Comparison of ENCODE assay signal across 13 mouse cellular contexts in the genomic region with DNA sequence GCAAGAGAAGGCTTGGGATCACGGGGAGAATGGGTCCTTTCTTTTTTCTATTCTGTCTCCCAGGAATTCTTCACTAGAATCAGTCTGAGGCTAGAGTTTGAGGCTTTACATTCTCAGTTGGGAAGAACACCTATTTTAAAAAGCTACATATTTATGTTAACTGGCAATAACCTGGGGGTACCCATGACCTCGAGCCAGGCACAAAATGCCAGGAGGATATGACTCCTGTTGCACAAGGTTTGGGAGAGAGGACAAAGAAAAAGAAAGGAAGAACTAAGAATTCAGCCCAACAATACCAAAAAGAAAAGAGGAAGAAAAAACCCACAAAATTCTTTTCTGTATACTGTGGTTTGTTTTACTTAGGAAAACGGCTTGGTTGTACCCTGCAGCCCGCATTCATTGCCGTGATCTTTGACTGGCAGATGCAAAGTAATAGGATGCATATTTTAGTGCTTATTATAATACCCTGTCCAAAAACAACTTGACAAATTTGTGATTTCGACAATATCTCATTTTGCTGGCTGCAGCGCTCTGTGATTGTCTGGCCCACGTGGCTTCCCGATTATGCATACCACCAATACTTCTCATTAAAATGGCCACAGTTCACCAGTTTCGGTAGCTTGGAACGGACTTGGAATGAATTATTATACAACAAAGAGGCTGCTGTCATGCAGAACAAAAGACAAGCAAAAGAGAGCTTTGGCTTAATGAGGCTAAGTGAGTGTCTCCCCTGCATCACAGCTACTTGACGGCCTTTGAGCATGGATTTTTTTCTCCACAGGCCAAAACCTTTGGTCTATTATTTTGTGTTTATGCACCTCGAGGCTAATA.
DNase-seq lines count a peak whose midpoint lies in the region; ATAC-seq lines count a peak whose summit lies in the region.
"Had no signal": no experiment of that assay in that cellular context is flagged by ENCODE, and none has a peak within 500 bp of the region (broad histone marks: within the 10 kb centered on the region; RNA-seq: fewer than 3 reads in every experiment).

No protein-coding gene starts in this region.

- 0 out of 2 replicates have a peak overlapping the region, but pooled peaks have one; percentile 30 for H3K27ac ChIP-seq in hindbrain, embryonic 12.5 days
- H3K27ac ChIP-seq in midbrain, embryonic 13.5 days: peak overlapping the region; percentile 61
- H3K27ac ChIP-seq: heart, embryonic 13.5 days; stomach, embryonic 15.5 days had no signal

- H3K27me3 ChIP-seq in hindbrain, embryonic 12.5 days: no peaks in the 10 kb centered on the region
- 0 out of 2 replicates have a peak, but pooled peaks cover 3% of the 10 kb centered on the region for H3K27me3 ChIP-seq in midbrain, embryonic 13.5 days
- H3K27me3 ChIP-seq: heart, embryonic 13.5 days; stomach, embryonic 15.5 days had no signal

- no peak overlapping the region for H3K9ac ChIP-seq in hindbrain, embryonic 12.5 days
- H3K9ac ChIP-seq in midbrain, embryonic 13.5 days (replicated peaks): no peak overlapping the region
- H3K9ac ChIP-seq: heart, embryonic 13.5 days; stomach, embryonic 15.5 days had no signal

- no peaks in the 10 kb centered on the region for H3K9me3 ChIP-seq in hindbrain, embryonic 12.5 days (replicated peaks)
- H3K9me3 ChIP-seq in midbrain, embryonic 13.5 days: no peaks in the 10 kb centered on the region
- H3K9me3 ChIP-seq: heart, embryonic 13.5 days; stomach, embryonic 15.5 days had no signal

- H3K4me1 ChIP-seq in hindbrain, embryonic 12.5 days: peaks cover 4% of the 10 kb centered on the region
- peaks cover 19% of the 10 kb centered on the region; the same call in 1 of the 2 replicates for H3K4me1 ChIP-seq in midbrain, embryonic 13.5 days (replicated peaks)
- H3K4me1 ChIP-seq: heart, embryonic 13.5 days; stomach, embryonic 15.5 days had no signal

- intact Hi-C loops in heart, postnatal 25 days (cut with DNase I): no loop called here

- H3K4me2 ChIP-seq in hindbrain, embryonic 12.5 days (replicated peaks): 0 out of 2 replicates have a peak overlapping the region, but pooled peaks have one; percentile 9
- peak overlapping the region; percentile 27 for H3K4me2 ChIP-seq in midbrain, embryonic 13.5 days (replicated peaks)
- H3K4me2 ChIP-seq: heart, embryonic 13.5 days; stomach, embryonic 15.5 days had no signal

- no peak overlapping the region for H3K4me3 ChIP-seq in hindbrain, embryonic 12.5 days
- no peak overlapping the region for H3K4me3 ChIP-seq in midbrain, embryonic 13.5 days (replicated peaks)
- H3K4me3 ChIP-seq: heart, embryonic 13.5 days; stomach, embryonic 15.5 days had no signal

- H3K36me3 ChIP-seq in hindbrain, embryonic 12.5 days: no peaks in the 10 kb centered on the region
- H3K36me3 ChIP-seq in midbrain, embryonic 13.5 days: no peaks in the 10 kb centered on the region
- H3K36me3 ChIP-seq: heart, embryonic 13.5 days; stomach, embryonic 15.5 days had no signal

- DNase-seq in brain, adult 2 months (ENCODE audit: low read depth, low spot score): peak; percentile 72
- peak; percentile 43 for DNase-seq in embryo, embryonic 11 days
- DNase-seq in adrenal gland, adult 8-10 months: no peak
- DNase-seq in natural killer cell, adult 2 months (ENCODE audit: low spot score in 2 of 2): no peak
- no peak for DNase-seq in cerebellum, postnatal 14 days
- no peak for DNase-seq in heart, postnatal 25 days (ENCODE audit: low spot score)
- DNase-seq: cerebellum, adult 8-10 months; kidney, postnatal 14 days; lung, postnatal 14 days had no signal

- 34% methylated on average over 13 of the region's 13 CpGs for WGBS in hindbrain, embryonic 12.5 days
- WGBS in midbrain, embryonic 13.5 days: 22% methylated on average over 13 of the region's 13 CpGs

- ATAC-seq in hindbrain, embryonic 12.5 days (ENCODE audit: low FRiP score): peak; percentile 94
- peak; percentile 96 for ATAC-seq in midbrain, embryonic 13.5 days

Comparison
In these comparisons a context has a peak if more than half of its experiments do, and no peak if none do; other contexts are left out.
1. DNase-seq: peak in brain, adult 2 months (single experiment) and embryo, embryonic 11 days (single experiment); none in adrenal gland, adult 8-10 months (single experiment), natural killer cell, adult 2 months (0 of 2), cerebellum, postnatal 14 days (0 of 2) and heart, postnatal 25 days (single experiment).